Mouse (Mus musculus) forebrain, embryonic 10.5 days (tissue): ENCODE measurements around the gene Tmem267. TPM values are rescaled to one million over a fixed set of nuclear protein-coding genes. Genes with fewer than 3 reads are reported as not detected.

Experiments used
- DNase-seq: peaks from one replicate; pipeline ENCODE4 v3.0.0-alpha.2; 2017; ENCODE audit warnings: low spot score; ENCODE audit errors: extremely low spot score
- H3K27ac ChIP-seq: fragments of 300-500 bp; sonication (generic); 2 replicates; pipeline ENCODE4 v1.5.1; 2016; ENCODE audit warnings: mild to moderate bottlenecking
- H3K27me3 ChIP-seq: fragments of 300-500 bp; sonication (generic); 2 replicates; pipeline ENCODE4 v1.6.1; 2016; ENCODE audit warnings: mild to moderate bottlenecking; ENCODE audit not compliant: poor library complexity, severe bottlenecking
- H3K36me3 ChIP-seq: fragments of 300-500 bp; sonication (generic); replicated peaks from 2 replicates; pipeline ENCODE4 v1.6.1; 2016; ENCODE audit warnings: mild to moderate bottlenecking, moderate library complexity
- H3K4me1 ChIP-seq: fragments of 300-500 bp; sonication (generic); 2 replicates; pipeline ENCODE4 v1.6.1; 2016
- H3K4me3 ChIP-seq: fragments of 300-500 bp; sonication (generic); 2 replicates; pipeline ENCODE4 v1.5.1; 2016; ENCODE audit warnings: mild to moderate bottlenecking, moderate library complexity
- H3K9me3 ChIP-seq: fragments of 300-500 bp; sonication (generic); 2 replicates; pipeline ENCODE4 v1.6.1; 2016; ENCODE audit warnings: mild to moderate bottlenecking, moderate library complexity
- WGBS: fragments of 180-500 bp; shearing (Covaris S2); methylation state at CpG from one replicate; pipeline ENCODE4 v1.1.7; 2016; 5-methylcytosine and 5-hydroxymethylcytosine counted together
- polyA plus RNA-seq: library from polyadenylated mRNA; unstranded; fragments of >200 nt; fragmentation: Nextera tagmentation; extraction: Ambion mirVana; gene quantifications from 2 replicates; pipeline ENCODE4 v1.2.1, GENCODE M21; 2016

Gene Tmem267
- polyA plus RNA-seq, 1 experiment from 2014 or later = 2.2 TPM

GRCm38 (mm10) chr13:119656846-119657416 is 169.1 kb downstream of the Tmem267 start:
- WGBS = 86% methylated on average over 6 of the region's 6 CpGs
- no peak for DNase-seq
- H3K4me3 ChIP-seq = no peak overlapping the region

More at GRCm38 (mm10) chr13:119656846-119657416, 169.1 kb downstream of the Tmem267 start:
- Histone ChIP-seq H3K27ac (no peak overlapping the region), H3K36me3 (no peaks in the 10 kb centered on the region), H3K9me3 (peaks cover 7% of the 10 kb centered on the region; the same call in 1 of the 2 replicates), H3K4me1 (no peaks in the 10 kb centered on the region), H3K27me3 (no peaks in the 10 kb centered on the region)

Other genes with a start within 250 kb of the Tmem267 start
- gene Paip1, start 59.4 kb upstream of the Tmem267 start, polyA plus RNA-seq = 100 and 112 TPM in 2 replicates
- gene 4833420G17Rik, start 25.3 kb upstream of the Tmem267 start, polyA plus RNA-seq = 65.7 and 68.7 TPM in 2 replicates
- gene 3110070M22Rik, start 344 bp downstream of the Tmem267 start, polyA plus RNA-seq = 1.3 and 1.7 TPM in 2 replicates
- 0.06 and 0.19 TPM in 2 replicates for gene Ccl28, start 135.8 kb downstream of the Tmem267 start, polyA plus RNA-seq
- gene Hmgcs1, start 202.3 kb downstream of the Tmem267 start, polyA plus RNA-seq = 340 and 341 TPM in 2 replicates